Mouse (Mus musculus): ENCODE results near the gene Trip10. TPM values are rescaled to one million over a fixed set of nuclear protein-coding genes. Genes with fewer than 3 reads are reported as not detected.
A peak's percentile ranks its signal among the peaks of the same experiment; 100 is the strongest.

Trip10 gene
- polyA plus RNA-seq, 1 experiment = 30.3 TPM

DNA sequence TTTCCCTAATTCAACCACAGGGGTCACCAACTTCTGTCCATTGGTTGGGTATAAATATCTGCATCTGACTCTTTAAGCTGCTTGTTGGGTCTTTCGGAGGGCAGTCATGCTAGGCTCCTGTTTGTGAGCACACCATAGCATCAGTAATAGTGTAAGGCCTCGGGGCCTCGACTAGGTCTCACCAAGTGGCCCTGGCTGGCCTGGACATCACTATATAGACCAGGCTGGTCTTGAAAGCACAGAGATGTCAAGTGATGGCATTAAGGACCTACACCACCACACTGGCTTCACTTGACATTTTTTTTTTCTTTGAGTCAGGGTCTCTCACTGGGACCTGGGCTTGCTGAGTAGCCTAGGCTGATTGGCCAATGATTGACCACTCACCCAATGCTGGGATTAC, 8.9 kb downstream of the Trip10 start:
- Histone ChIP-seq H3K27ac (ENCODE audit: insufficient read depth, low read depth, low read length) (no peak overlapping the region), H3K4me3 (ENCODE audit: low read depth, low read length) (no peak overlapping the region), H3K36me3 (ENCODE audit: control insufficient read depth, insufficient read depth, low read length) (peaks cover 77% of the 10 kb centered on the region), H3K27me3 (ENCODE audit: control insufficient read depth, insufficient read depth, low read length) (no peaks in the 10 kb centered on the region), H3K4me1 (ENCODE audit: control insufficient read depth, insufficient read depth, insufficient read length, low read length) (no peaks in the 10 kb centered on the region)
- no peak for TF ChIP-seq POLR2A (IDR thresholded peaks at IDR 0.05; ENCODE audit: low read depth, low read length)
- no peak for TF ChIP-seq CTCF (IDR thresholded peaks at IDR 0.05; ENCODE audit: extremely low read depth, insufficient read length, insufficient replicate concordance, low read depth, low read length)
- WGBS = 93% methylated on average over 3 of the region's 3 CpGs

DNA sequence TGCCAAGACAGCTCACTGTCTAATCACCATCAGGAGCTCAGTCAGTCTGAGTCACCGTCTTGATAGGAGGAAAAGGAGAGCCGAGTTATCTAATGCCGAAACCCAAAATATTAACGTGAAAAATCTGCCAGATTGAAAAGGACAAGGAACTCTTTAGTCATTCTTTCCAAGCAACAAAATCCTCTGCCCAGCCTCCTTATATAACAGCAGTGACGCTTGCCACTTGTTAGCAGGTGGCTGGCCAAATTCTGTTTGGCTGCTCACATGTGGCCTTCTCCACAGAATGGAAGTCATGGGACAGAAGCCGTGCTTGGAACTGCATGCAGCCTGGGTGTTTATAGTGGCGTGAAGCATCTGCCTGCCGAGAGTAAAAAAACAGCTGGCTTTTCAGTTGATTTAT, 10.5 kb downstream of the Trip10 start:
- Histone ChIP-seq H3K4me3 (ENCODE audit: low read depth, low read length) (no peak overlapping the region), H3K36me3 (ENCODE audit: control insufficient read depth, insufficient read depth, low read length) (peaks cover 66% of the 10 kb centered on the region), H3K27me3 (ENCODE audit: control insufficient read depth, insufficient read depth, low read length) (no peaks in the 10 kb centered on the region), H3K4me1 (ENCODE audit: control insufficient read depth, insufficient read depth, insufficient read length, low read length) (peaks cover 9% of the 10 kb centered on the region), H3K27ac (ENCODE audit: insufficient read depth, low read depth, low read length) (no peak overlapping the region)
- 84% methylated on average over 8 of the region's 8 CpGs for WGBS
- TF ChIP-seq POLR2A (IDR thresholded peaks at IDR 0.05; ENCODE audit: low read depth, low read length) (no peak), CTCF (IDR thresholded peaks at IDR 0.05; ENCODE audit: extremely low read depth, insufficient read length, insufficient replicate concordance, low read depth, low read length) (no peak)

DNA sequence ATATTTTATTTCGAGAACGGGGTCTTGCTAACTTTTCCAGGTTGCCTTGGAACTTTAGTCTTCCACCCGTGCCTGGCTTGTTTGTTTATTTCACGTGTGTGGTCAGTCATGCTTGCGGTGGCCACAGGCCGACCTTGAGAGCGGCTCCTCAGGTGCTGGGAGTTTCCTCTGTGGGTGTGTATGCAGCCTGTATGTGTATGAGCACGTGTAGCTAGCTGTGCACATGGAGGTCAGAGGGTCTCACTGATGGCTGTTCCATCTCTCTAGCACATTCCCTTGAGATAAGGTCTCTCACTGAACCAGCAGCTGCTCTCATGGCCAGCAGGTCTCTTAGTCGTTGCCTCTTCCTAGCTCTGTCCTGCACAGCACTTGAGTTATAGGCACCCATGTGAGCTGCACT, 11.1 kb downstream of the Trip10 start:
- Histone ChIP-seq H3K4me3 (ENCODE audit: low read depth, low read length) (no peak overlapping the region), H3K27me3 (ENCODE audit: control insufficient read depth, insufficient read depth, low read length) (no peaks in the 10 kb centered on the region), H3K27ac (ENCODE audit: insufficient read depth, low read depth, low read length) (no peak overlapping the region), H3K4me1 (ENCODE audit: control insufficient read depth, insufficient read depth, insufficient read length, low read length) (peaks cover 14% of the 10 kb centered on the region), H3K36me3 (ENCODE audit: control insufficient read depth, insufficient read depth, low read length) (peaks cover 60% of the 10 kb centered on the region)
- TF ChIP-seq CTCF (IDR thresholded peaks at IDR 0.05; ENCODE audit: extremely low read depth, insufficient read length, insufficient replicate concordance, low read depth, low read length) = no peak
- no peak for TF ChIP-seq POLR2A (IDR thresholded peaks at IDR 0.05; ENCODE audit: low read depth, low read length)
- WGBS = 90% methylated on average over 9 of the region's 9 CpGs

DNA sequence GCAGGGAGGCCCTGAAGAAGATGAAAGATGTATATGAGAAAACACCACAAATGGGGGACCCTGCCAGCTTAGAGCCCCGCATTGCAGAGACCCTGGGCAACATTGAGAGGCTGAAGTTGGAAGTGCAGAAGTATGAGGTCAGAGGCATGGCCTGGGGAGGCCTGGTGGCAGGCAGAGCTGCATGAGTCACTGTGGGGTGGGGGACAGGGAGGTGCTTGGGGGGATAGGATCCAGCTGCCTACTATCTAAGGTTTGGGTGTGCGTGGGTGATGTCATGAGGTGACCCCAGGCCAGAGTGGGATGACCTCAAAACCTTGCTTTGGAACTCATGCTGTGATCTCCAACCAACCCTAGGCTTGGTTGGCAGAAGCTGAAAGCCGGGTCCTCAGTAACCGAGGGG, 12.0 kb downstream of the Trip10 start:
- no peak overlapping the region for H3K4me3 ChIP-seq (ENCODE audit: low read depth, low read length)
- no peak overlapping the region for H3K27ac ChIP-seq (ENCODE audit: insufficient read depth, low read depth, low read length)
- H3K4me1 ChIP-seq (ENCODE audit: control insufficient read depth, insufficient read depth, insufficient read length, low read length) = peaks cover 19% of the 10 kb centered on the region
- 97% methylated on average over 4 of the region's 4 CpGs for WGBS
- TF ChIP-seq CTCF (IDR thresholded peaks at IDR 0.05; ENCODE audit: extremely low read depth, insufficient read length, insufficient replicate concordance, low read depth, low read length) (no peak), POLR2A (IDR thresholded peaks at IDR 0.05; ENCODE audit: low read depth, low read length) (no peak)
- H3K27me3 ChIP-seq (ENCODE audit: control insufficient read depth, insufficient read depth, low read length) = no peaks in the 10 kb centered on the region
- H3K36me3 ChIP-seq (ENCODE audit: control insufficient read depth, insufficient read depth, low read length) = peaks cover 52% of the 10 kb centered on the region

DNA sequence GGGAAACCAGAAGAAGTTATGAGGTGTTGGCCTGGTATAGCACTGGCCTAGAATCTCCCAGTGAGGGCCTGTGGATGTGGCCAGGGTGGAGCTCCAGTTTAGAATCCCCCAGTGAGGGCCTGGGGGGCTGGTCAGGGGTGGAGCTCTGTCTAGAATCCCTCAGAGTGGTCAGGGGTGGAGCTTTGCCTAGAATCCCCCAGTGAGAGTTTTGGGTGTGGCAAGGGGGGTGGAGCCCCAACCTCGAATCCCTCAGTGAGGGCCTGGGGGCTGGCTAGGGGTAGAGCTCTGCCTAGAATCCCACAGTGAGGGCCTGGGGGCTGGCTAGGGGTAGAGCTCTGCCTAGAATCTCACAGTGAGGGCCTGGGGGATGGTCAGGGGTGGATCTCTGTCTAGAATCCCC, 12.5 kb downstream of the Trip10 start:
- 28% methylated on average over 1 of the region's 1 CpGs for WGBS
- no peak for TF ChIP-seq POLR2A (IDR thresholded peaks at IDR 0.05; ENCODE audit: low read depth, low read length)
- TF ChIP-seq CTCF (IDR thresholded peaks at IDR 0.05; ENCODE audit: extremely low read depth, insufficient read length, insufficient replicate concordance, low read depth, low read length) = no peak
- peaks cover 50% of the 10 kb centered on the region for H3K36me3 ChIP-seq (ENCODE audit: control insufficient read depth, insufficient read depth, low read length)

DNA sequence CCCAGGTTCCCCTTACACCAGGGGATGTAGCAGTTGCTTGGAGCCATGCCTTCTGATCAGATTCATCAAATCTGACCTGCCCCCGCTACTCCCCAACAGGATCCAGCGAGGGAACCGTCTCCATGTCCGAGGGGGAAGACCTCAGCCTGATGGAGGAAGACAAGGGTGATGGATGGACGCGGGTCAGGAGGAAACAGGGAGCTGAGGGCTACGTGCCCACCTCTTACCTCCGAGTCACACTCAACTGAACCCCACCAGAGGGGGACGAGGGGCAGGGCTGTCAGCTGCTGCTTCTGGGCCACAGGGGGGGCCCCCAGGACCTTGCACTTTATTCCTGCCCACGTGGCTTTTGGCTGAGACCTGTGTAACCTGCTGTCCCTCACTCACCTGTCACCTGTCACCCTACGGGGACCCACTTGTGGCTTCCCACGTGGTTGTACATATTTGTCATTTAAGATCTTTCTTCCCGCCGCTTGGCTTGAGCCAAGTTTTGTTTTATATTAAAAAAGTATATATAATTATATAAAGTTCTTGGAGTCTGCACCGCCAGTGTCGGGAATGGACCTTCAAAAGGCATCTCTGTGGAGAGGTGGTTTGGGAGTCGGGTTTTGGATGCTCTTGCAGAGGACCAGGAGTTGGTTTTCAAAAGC, 13.8 kb downstream of the Trip10 start:
- TF ChIP-seq POLR2A (IDR thresholded peaks at IDR 0.05; ENCODE audit: low read depth, low read length) = no peak
- no peak for TF ChIP-seq CTCF (IDR thresholded peaks at IDR 0.05; ENCODE audit: extremely low read depth, insufficient read length, insufficient replicate concordance, low read depth, low read length)
- Histone ChIP-seq H3K4me1 (ENCODE audit: control insufficient read depth, insufficient read depth, insufficient read length, low read length) (peaks cover 19% of the 10 kb centered on the region), H3K27me3 (ENCODE audit: control insufficient read depth, insufficient read depth, low read length) (no peaks in the 10 kb centered on the region), H3K4me3 (ENCODE audit: low read depth, low read length) (no peak overlapping the region), H3K27ac (ENCODE audit: insufficient read depth, low read depth, low read length) (no peak overlapping the region), H3K36me3 (ENCODE audit: control insufficient read depth, insufficient read depth, low read length) (peaks cover 40% of the 10 kb centered on the region)
- 89% methylated on average over 17 of the region's 17 CpGs for WGBS

More for the DNA sequence above, 12.5 kb downstream of the Trip10 start:
- Histone ChIP-seq H3K27ac (ENCODE audit: insufficient read depth, low read depth, low read length) (no peak overlapping the region), H3K4me1 (ENCODE audit: control insufficient read depth, insufficient read depth, insufficient read length, low read length) (peaks cover 19% of the 10 kb centered on the region), H3K4me3 (ENCODE audit: low read depth, low read length) (no peak overlapping the region), H3K27me3 (ENCODE audit: control insufficient read depth, insufficient read depth, low read length) (no peaks in the 10 kb centered on the region)

DNA sequence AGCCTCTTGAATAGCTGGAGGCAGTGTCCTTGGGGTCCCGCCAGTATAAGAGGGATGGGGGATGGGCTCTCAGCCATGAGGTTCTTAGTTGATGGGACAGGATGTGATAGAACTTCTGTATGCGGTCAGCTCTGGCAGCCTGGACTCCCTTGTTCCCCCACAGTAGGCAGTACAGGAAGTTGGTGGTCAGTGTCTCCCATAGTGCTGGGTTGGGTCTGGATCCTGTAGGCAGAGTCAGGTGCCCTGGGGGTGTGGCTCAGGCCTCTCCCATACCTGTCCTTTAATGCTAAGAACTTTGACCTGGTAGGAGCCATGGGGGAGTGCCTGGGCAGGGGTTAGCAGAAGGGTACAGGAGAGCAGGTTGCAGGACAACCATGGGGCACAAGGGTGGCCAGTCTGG, 14.9 kb downstream of the Trip10 start:
- TF ChIP-seq CTCF (IDR thresholded peaks at IDR 0.05; ENCODE audit: extremely low read depth, insufficient read length, insufficient replicate concordance, low read depth, low read length) (no peak), POLR2A (IDR thresholded peaks at IDR 0.05; ENCODE audit: low read depth, low read length) (no peak)
- no peak overlapping the region; the same call in 1 of the 2 replicates for H3K4me3 ChIP-seq (ENCODE audit: low read depth, low read length)
- 64% methylated on average over 2 of the region's 2 CpGs for WGBS
- peaks cover 19% of the 10 kb centered on the region for H3K4me1 ChIP-seq (ENCODE audit: control insufficient read depth, insufficient read depth, insufficient read length, low read length)
- peak overlapping the region; percentile 90 for H3K27ac ChIP-seq (ENCODE audit: insufficient read depth, low read depth, low read length)
- H3K36me3 ChIP-seq (ENCODE audit: control insufficient read depth, insufficient read depth, low read length) = peaks cover 33% of the 10 kb centered on the region
- no peaks in the 10 kb centered on the region for H3K27me3 ChIP-seq (ENCODE audit: control insufficient read depth, insufficient read depth, low read length)

Data from small intestine, adult 2 months (tissue).